Mouse (Mus musculus) midbrain, embryonic 14.5 days (tissue): ENCODE measurements at regions not wholly inside any gene's neighbourhood (a gene's known extent, or its start where the extent isn't known, plus 50 kb on each side); places are given as distances from the start of the nearest gene placed in this dataset.
"Not testable (repeated sequence)": the region's sequence is repeated elsewhere in the genome, so short reads cannot be mapped to it uniquely, and the experiment has no call there.

Experiments used
- ATAC-seq: fragments of 200-750 bp; cut with Nextera tagmentation; 2 replicates; pipeline ENCODE4 v1.8.0; 2017; ENCODE audit warnings: moderate number of reproducible peaks, moderate library complexity; ENCODE audit not compliant: low FRiP score, low TSS enrichment
- DNase-seq: peaks from one replicate; pipeline ENCODE4 v3.0.0-alpha.2; 2015
- H3K27ac ChIP-seq: fragments of 300-500 bp; sonication (generic); replicated peaks from 2 replicates; pipeline ENCODE4 v1.5.1; 2014; ENCODE audit warnings: mild to moderate bottlenecking, low read depth, low read length, moderate library complexity
- H3K27me3 ChIP-seq: fragments of 300-500 bp; sonication (generic); 2 replicates; pipeline ENCODE4 v1.6.1; 2014; ENCODE audit warnings: low read length, control low read depth, mixed read lengths; ENCODE audit not compliant: control insufficient read depth, insufficient read depth
- H3K36me3 ChIP-seq: fragments of 300-500 bp; sonication (generic); 2 replicates; pipeline ENCODE4 v1.6.1; 2014; ENCODE audit warnings: low read length, control low read depth; ENCODE audit not compliant: control insufficient read depth, insufficient read depth
- H3K4me1 ChIP-seq: fragments of 300-500 bp; sonication (generic); 2 replicates; pipeline ENCODE4 v1.6.1; 2014; ENCODE audit warnings: mild to moderate bottlenecking, antibody characterized with exemption, low read length, control low read depth; ENCODE audit not compliant: control insufficient read depth, insufficient read depth
- H3K4me2 ChIP-seq: fragments of 300-500 bp; sonication (generic); 2 replicates; pipeline ENCODE4 v1.6.1; 2014; ENCODE audit warnings: mild to moderate bottlenecking, low read length, moderate library complexity
- H3K4me3 ChIP-seq: fragments of 300-500 bp; sonication (generic); replicated peaks from 2 replicates; pipeline ENCODE4 v1.5.1; 2014; ENCODE audit warnings: low read depth, low read length
- H3K9ac ChIP-seq: fragments of 300-500 bp; sonication (generic); replicated peaks from 2 replicates; pipeline ENCODE4 v1.6.1; 2014; ENCODE audit warnings: mild to moderate bottlenecking, low read length, moderate library complexity
- H3K9me3 ChIP-seq: fragments of 300-500 bp; sonication (generic); 2 replicates; pipeline ENCODE4 v1.6.1; 2016; ENCODE audit warnings: low read length, control low read depth, mixed read lengths; ENCODE audit not compliant: control insufficient read depth
- WGBS: fragments of 180-500 bp; shearing (Covaris S2); extraction: QIAGEN DNeasy Blood & Tissue Kit; methylation state at CpG from one replicate; pipeline ENCODE4 v1.1.7; 2014; 5-methylcytosine and 5-hydroxymethylcytosine counted together

DNA sequence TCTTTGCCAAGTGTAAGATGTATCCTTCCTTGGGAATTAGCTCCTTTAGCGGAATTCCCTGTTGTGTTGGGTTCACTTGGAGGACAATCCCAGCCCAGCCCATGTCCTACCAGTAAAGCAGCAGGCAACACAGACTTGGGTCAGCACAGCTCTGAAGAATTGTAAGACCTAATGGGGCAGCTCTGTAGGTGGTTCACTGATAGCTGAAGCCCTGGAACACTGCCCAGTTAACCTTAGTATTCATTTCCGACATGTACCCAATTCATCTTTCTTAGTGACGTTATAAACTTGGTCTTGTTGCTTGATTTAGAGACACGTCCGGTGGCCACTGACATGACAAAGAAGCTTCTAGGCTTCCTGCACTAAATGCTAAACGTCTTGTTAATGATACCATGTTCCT lies 90.9 kb upstream of the Ccdc122 start:
- DNase-seq = no peak
- ATAC-seq = no peak
- Histone ChIP-seq H3K4me3 (no peak overlapping the region), H3K27ac (no peak overlapping the region), H3K4me1 (peaks cover 11% of the 10 kb centered on the region), H3K27me3 (no peaks in the 10 kb centered on the region), H3K9me3 (no peaks in the 10 kb centered on the region), H3K9ac (no peak overlapping the region), H3K4me2 (no peak overlapping the region), H3K36me3 (no peaks in the 10 kb centered on the region)
- 80% methylated on average over 6 of the region's 6 CpGs for WGBS

DNA sequence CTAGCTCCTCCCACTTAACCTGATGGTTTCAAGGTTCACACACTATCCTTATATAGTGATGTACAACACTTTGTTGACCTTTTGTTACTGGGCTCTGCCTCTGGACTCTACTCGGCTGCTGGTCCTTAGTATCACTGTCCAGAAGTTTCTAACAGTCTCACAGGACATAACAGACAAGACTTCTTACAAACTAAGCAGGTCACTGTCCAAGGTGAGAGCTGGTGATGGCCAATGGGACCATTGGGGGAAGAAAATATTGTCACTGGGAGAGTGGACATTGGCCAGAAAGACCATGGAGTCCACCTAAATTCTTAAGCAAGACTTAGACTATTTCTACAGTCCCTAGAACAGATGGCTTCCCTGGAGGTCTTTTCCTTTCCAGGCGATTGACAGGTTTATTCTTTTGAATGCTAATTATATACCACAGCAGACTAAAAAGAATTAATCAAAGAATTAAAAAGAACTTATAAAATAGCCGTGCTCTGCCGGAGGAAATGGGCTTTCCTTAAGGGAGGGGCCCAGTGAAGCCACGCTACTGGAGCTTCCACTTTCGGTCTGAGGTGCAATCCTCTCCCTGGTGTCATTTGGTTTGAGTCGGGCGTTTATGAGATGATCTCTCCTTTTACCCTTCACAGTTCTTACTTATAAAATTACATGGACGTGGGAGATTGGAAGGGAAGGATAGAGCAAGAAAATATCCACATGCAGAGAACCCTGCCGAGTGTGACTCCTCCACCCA lies 94.9 kb upstream of the Ccdc122 start:
- H3K27me3 ChIP-seq = no peaks in the 10 kb centered on the region
- WGBS = 65% methylated on average over 10 of the region's 10 CpGs
- no peak for DNase-seq
- no peak overlapping the region for H3K27ac ChIP-seq
- H3K36me3 ChIP-seq = no peaks in the 10 kb centered on the region
- H3K9ac ChIP-seq = no peak overlapping the region
- no peaks in the 10 kb centered on the region for H3K9me3 ChIP-seq
- H3K4me2 ChIP-seq = no peak overlapping the region
- H3K4me1 ChIP-seq = no peaks in the 10 kb centered on the region
- no peak for ATAC-seq
- H3K4me3 ChIP-seq = no peak overlapping the region

DNA sequence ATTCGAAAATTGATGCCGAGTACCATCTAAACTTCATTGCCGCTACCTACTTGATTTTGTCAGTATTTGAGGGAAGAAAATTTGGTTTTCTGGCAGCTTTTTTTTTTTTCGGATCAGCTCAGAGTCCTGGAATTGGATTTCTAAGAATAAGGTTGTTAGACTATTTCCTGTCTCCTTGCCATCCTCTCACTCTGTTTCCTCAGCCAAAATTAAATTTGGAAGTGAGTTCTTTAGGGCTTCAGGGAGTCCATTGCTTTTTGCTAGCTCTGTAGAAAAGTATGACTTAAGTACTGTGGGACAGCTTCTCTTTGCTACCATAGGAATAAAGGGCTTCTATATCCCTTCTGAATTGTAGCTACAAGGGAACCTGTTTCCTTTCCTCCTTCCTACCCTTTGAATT lies 96.1 kb upstream of the Ccdc122 start:
- Histone ChIP-seq H3K9ac (no peak overlapping the region), H3K27ac (no peak overlapping the region), H3K9me3 (no peaks in the 10 kb centered on the region), H3K4me2 (no peak overlapping the region), H3K27me3 (no peaks in the 10 kb centered on the region), H3K4me3 (no peak overlapping the region), H3K36me3 (no peaks in the 10 kb centered on the region), H3K4me1 (no peaks in the 10 kb centered on the region)
- DNase-seq (no peak), ATAC-seq (no peak)
- WGBS = 94% methylated on average over 4 of the region's 4 CpGs

DNA sequence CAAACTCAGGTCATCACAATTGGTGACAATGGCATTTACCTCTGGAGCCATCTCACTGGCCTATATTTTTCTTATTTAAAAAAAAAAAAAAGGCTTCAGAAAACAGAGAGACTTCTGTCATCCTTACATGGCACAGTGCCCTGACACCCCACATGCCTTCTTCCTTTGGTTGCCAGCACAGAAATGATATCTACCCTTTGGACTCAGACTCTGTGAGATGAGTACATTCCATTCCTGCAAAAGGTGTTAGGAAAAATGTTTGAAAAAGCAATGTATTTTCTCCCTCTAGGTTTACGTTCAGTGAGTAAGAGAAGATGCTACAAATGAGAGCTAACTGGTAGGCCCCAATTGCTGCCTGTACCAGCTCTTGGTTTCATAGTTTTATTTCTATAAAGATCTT lies 99.9 kb upstream of the Ccdc122 start:
- H3K27me3 ChIP-seq = no peaks in the 10 kb centered on the region
- WGBS = 96% methylated on average over 1 of the region's 1 CpGs
- H3K4me3 ChIP-seq = no peak overlapping the region
- H3K9me3 ChIP-seq = no peaks in the 10 kb centered on the region
- no peak overlapping the region for H3K27ac ChIP-seq
- H3K9ac ChIP-seq = no peak overlapping the region
- DNase-seq (no peak), ATAC-seq (no peak)
- no peak overlapping the region for H3K4me2 ChIP-seq
- H3K36me3 ChIP-seq = no peaks in the 10 kb centered on the region
- no peaks in the 10 kb centered on the region for H3K4me1 ChIP-seq

DNA sequence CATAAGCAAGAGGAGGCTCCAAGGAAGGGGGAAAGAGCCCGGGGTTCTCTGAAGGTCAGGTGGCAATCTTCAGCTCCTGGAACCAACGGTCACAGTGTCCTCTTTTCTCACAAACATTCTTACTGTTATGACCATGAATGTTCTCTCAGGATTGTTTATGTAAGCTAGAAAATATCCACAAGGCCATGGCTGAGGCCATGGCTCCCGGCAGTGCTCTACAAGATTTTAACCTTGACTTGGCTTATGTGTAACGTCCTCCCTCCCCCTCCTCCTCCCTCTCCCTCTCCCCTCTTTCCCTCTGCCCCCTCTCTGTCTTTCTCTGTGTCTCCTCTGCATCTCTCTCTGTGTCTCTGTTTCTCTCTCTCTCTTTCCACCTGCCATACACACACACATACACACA lies 100.5 kb upstream of the Ccdc122 start:
- H3K27ac ChIP-seq, H3K27me3 ChIP-seq, H3K9me3 ChIP-seq, H3K4me1 ChIP-seq, H3K4me3 ChIP-seq, H3K4me2 ChIP-seq, H3K9ac ChIP-seq, DNase-seq, ATAC-seq, H3K36me3 ChIP-seq: not testable (repeated sequence)
- 88% methylated on average over 4 of the region's 4 CpGs for WGBS

DNA sequence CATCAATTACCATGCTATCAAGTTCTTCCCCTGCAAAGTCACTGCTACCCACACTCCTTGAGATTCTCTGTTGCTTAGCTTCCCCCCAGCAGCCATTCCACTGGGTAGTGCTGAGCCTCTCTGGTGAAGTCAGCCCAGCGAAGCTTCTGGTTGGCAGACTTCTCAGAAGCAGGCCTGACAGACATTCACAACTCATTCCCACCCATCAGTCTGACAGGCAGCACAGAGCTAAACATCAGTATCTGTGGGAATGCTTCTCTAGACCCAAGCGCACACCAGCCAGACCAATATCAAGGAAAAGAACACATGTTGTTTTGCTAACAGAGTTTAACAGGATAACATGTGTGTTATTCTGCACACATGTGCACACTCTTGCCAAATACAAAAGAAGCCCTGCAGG lies 101.1 kb upstream of the Ccdc122 start:
- no peak overlapping the region for H3K27ac ChIP-seq
- ATAC-seq (no peak), DNase-seq (no peak)
- no peaks in the 10 kb centered on the region for H3K36me3 ChIP-seq
- WGBS = 70% methylated on average over 2 of the region's 2 CpGs
- H3K4me3 ChIP-seq = no peak overlapping the region
- H3K9me3 ChIP-seq = no peaks in the 10 kb centered on the region
- H3K4me1 ChIP-seq = no peaks in the 10 kb centered on the region
- H3K4me2 ChIP-seq = no peak overlapping the region
- no peak overlapping the region for H3K9ac ChIP-seq
- H3K27me3 ChIP-seq = no peaks in the 10 kb centered on the region

DNA sequence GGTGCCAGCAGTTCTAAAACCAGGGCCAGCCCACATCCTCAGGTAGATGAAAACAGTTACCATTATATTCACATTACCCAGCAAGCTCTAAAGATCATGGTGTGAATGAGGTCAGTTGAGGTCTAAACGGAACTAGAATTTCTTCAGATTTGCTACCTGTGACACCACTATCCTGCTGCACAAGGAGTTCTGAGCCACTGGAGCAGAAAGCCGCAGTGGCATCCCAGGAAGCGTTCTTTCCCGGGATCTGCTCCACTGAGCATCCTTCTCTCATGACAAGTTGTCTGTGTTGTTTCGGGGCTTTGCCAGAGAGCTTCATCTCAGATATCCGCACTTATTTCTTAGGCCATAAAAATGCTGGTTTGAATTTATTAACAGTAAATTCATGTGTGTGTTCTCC lies 103.7 kb upstream of the Ccdc122 start:
- Histone ChIP-seq H3K27me3 (no peaks in the 10 kb centered on the region), H3K9ac (no peak overlapping the region), H3K4me1 (no peaks in the 10 kb centered on the region), H3K4me2 (no peak overlapping the region), H3K4me3 (no peak overlapping the region), H3K36me3 (no peaks in the 10 kb centered on the region), H3K9me3 (no peaks in the 10 kb centered on the region), H3K27ac (no peak overlapping the region)
- DNase-seq = no peak
- no peak for ATAC-seq
- WGBS = 54% methylated on average over 6 of the region's 6 CpGs

DNA sequence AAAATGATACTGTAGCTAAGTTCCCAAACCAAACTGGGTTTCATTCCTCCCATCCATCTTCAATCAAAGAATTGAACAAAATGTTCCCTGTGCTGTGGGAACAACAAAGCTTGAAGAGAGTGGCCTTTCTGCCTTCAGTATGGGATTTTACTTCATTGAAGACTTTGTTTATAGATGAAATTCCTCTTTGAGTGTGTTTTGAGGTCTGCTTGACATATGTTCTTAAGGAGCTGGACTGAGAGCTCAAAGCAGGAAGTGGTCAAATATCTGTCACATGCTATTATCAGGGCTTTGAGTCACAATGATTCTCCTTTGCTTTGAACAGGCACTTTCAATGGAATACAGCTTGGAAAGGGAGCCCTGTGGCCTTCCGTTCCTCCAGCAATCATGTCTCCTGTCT lies 105.2 kb upstream of the Ccdc122 start:
- Histone ChIP-seq H3K4me3 (no peak overlapping the region), H3K27me3 (no peaks in the 10 kb centered on the region), H3K9me3 (no peaks in the 10 kb centered on the region), H3K27ac (no peak overlapping the region), H3K4me1 (no peaks in the 10 kb centered on the region), H3K4me2 (no peak overlapping the region), H3K36me3 (no peaks in the 10 kb centered on the region), H3K9ac (no peak overlapping the region)
- DNase-seq = no peak
- ATAC-seq = no peak
- WGBS = 81% methylated on average over 1 of the region's 1 CpGs

DNA sequence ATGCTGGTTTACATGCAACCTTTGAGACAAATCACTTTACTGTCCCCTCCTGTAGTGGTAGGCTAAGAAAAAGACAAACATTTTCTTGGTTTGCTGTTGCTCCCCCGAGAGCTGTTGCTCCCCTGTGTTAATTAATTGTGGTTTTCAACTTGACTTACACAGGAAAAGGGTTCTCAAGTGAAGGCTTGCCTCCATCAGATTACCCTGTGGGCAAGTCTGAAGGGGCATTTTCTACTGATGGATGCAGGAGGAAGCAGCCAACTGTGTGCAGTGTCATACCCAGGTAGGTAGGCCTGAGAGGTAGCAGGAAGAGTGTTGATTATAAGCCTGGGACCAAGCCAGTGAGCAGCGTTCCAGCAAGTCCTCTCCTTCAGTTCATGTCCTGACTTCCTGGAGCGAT lies 107.0 kb upstream of the Ccdc122 start:
- Histone ChIP-seq H3K36me3 (no peaks in the 10 kb centered on the region), H3K4me2 (no peak overlapping the region), H3K4me1 (no peaks in the 10 kb centered on the region), H3K4me3 (no peak overlapping the region), H3K9me3 (no peaks in the 10 kb centered on the region), H3K9ac (no peak overlapping the region), H3K27ac (no peak overlapping the region), H3K27me3 (no peaks in the 10 kb centered on the region)
- ATAC-seq = no peak
- WGBS = 81% methylated on average over 3 of the region's 3 CpGs
- no peak for DNase-seq
